Mouse (Mus musculus) limb, embryonic 15.5 days (tissue): Measurements from ENCODE around the gene Olfr767. TPM values are rescaled to one million over a fixed set of nuclear protein-coding genes. Genes with fewer than 3 reads are reported as not detected.

Experiments
- polyA plus RNA-seq: library from polyadenylated mRNA; unstranded; fragments of >200 nt; fragmentation: Nextera tagmentation; extraction: Ambion mirVana; gene quantifications from 2 replicates; pipeline ENCODE4 v1.2.1, GENCODE M21; 2015

Gene Olfr767
- polyA plus RNA-seq, 1 experiment from 2014 or later, result not detected

Other genes with a start within 250 kb of the Olfr767 start
- 5.9 and 6.2 TPM in 2 replicates for gene Gdf11, start 191.2 kb downstream of the Olfr767 start, polyA plus RNA-seq
- gene Cd63, start 181.9 kb downstream of the Olfr767 start, polyA plus RNA-seq, result 1,128 and 1,135 TPM in 2 replicates
- 13.6 and 16.8 TPM in 2 replicates for gene Rdh5, start 160.0 kb downstream of the Olfr767 start, polyA plus RNA-seq
- gene Bloc1s1, start 158.9 kb downstream of the Olfr767 start, polyA plus RNA-seq, result 225 and 234 TPM in 2 replicates
- gene Itga7, start 149.1 kb downstream of the Olfr767 start, polyA plus RNA-seq, result 11.8 and 27.8 TPM in 2 replicates
- gene Mettl7b, start 121.9 kb downstream of the Olfr767 start, polyA plus RNA-seq, result 0.24 and 0.32 TPM in 2 replicates
- not detected in 2 replicates for gene Olfr9, start 93.5 kb downstream of the Olfr767 start, polyA plus RNA-seq
- not detected in 2 replicates for gene Olfr763, start 72.1 kb downstream of the Olfr767 start, polyA plus RNA-seq
- not detected in 2 replicates for gene Olfr764-ps1, start 43.0 kb downstream of the Olfr767 start, polyA plus RNA-seq
- gene Olfr765, start 32.9 kb downstream of the Olfr767 start, polyA plus RNA-seq, result not detected in 2 replicates
- gene Olfr766-ps1, start 13.9 kb downstream of the Olfr767 start, polyA plus RNA-seq, result not detected in 2 replicates
- gene Olfr768, start 16.5 kb upstream of the Olfr767 start, polyA plus RNA-seq, result not detected in 2 replicates
- gene Olfr769, start 35.0 kb upstream of the Olfr767 start, polyA plus RNA-seq, result not detected in 2 replicates
- gene Olfr770, start 56.1 kb upstream of the Olfr767 start, polyA plus RNA-seq, result not detected in 2 replicates
- gene Olfr771, start 81.8 kb upstream of the Olfr767 start, polyA plus RNA-seq, result not detected in 2 replicates
- gene Olfr772, start 95.0 kb upstream of the Olfr767 start, polyA plus RNA-seq, result not detected in 2 replicates
- not detected in 2 replicates for gene Olfr773, start 104.5 kb upstream of the Olfr767 start, polyA plus RNA-seq
- gene Olfr774, start 153.3 kb upstream of the Olfr767 start, polyA plus RNA-seq, result not detected in 2 replicates
- gene Olfr775, start 165.5 kb upstream of the Olfr767 start, polyA plus RNA-seq, result not detected in 2 replicates
- gene Olfr776, start 176.2 kb upstream of the Olfr767 start, polyA plus RNA-seq, result not detected in 2 replicates
- not detected in 2 replicates for gene Olfr777, start 188.6 kb upstream of the Olfr767 start, polyA plus RNA-seq
- not detected in 2 replicates for gene Olfr780, start 235.2 kb upstream of the Olfr767 start, polyA plus RNA-seq
- gene Olfr781, start 245.9 kb upstream of the Olfr767 start, polyA plus RNA-seq, result not detected in 2 replicates